Mouse (Mus musculus) liver, embryonic 18 days (tissue): Measurements from ENCODE around the gene Mta3. TPM values are rescaled to one million over a fixed set of nuclear protein-coding genes. Genes with fewer than 3 reads are reported as not detected.

Experiments used
- polyA plus RNA-seq: library from polyadenylated mRNA; depleted of rRNA; stranded (reverse); fragments of >200 nt; gene quantifications from 2 replicates; pipeline ENCODE4 v1.2.3, GENCODE M21; 2012; rRNA removed

The Mta3 gene
- polyA plus RNA-seq = 31.7 and 33.0 TPM in 2 replicates

GRCm38 (mm10) chr17:83706116-83706593, at the start of gene Mta3:
TSS of gene Mta3 (plus strand) at chr17:83706163.

DNA sequence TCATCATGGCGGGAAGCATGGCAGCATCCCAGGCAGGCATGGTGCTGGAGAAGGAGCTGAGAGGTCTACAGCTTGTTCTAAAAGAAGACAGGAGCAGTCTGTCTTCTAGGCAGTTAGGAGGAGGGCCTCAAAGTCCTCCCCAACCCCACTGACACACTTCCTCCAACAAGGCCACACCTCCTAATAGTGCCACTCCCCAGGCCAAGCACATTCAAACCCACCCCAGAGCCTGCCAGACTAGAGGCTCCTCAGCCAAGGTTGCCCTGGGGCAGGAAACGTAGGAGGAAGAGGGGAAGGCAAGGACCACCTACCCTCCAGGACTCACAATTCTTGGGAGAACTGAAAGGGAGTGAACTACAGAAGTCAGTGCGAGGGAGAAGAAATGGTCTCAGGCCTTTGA, 141.9 kb downstream of the Mta3 start, which contains the start of gene Haao:
Gene Haao (minus strand): TSS at position 149 of the 400 bp plus-strand sequence.

Other genes with a start within 250 kb of the Mta3 start
- gene Cox7a2l, start 188.8 kb upstream of the Mta3 start, polyA plus RNA-seq = 110 and 120 TPM in 2 replicates
- 0.07 and 0.16 TPM in 2 replicates for gene Kcng3, start 74.3 kb upstream of the Mta3 start, polyA plus RNA-seq
- 72.1 and 98.8 TPM in 2 replicates for gene Haao, start 141.8 kb downstream of the Mta3 start, polyA plus RNA-seq